36 mouse cellular contexts compared by ENCODE assay signal in the genomic region with DNA sequence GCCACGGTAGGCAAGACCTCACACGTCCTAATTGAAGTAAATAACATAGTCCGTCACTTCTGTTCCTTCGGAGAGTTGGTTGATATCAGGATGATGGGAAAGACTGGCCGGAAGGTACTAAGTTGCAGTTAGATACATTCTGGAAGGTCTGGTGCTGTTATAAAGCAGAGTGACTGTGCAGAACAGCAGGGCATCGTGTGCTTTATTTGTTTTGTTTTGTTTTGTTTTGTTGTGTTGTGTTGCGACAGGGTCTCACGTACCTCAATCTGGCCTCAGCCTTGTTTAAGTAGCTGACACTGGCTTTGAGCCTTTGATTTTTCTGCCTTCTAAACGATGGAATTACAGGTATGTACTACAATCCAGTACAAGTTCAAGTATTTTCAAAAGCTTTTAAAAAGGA. TPM values are rescaled to one million over a fixed set of nuclear protein-coding genes. Genes with fewer than 3 reads are reported as not detected.
"Had no signal": no experiment of that assay in that cellular context is flagged by ENCODE, and none has a peak within 500 bp of the region (broad histone marks: within the 10 kb centered on the region; RNA-seq: fewer than 3 reads in every experiment).

No protein-coding gene starts in this region.

- H3K36me3 ChIP-seq: heart, embryonic 10.5 days; heart, embryonic 12.5 days; heart, embryonic 13.5 days; heart, embryonic 15.5 days; hindbrain, embryonic 10.5 days; hindbrain, embryonic 12.5 days; hindbrain, embryonic 13.5 days; hindbrain, embryonic 15.5 days; intestine, embryonic 15.5 days; kidney, embryonic 15.5 days had no signal

- DNase-seq: heart, postnatal 36 days; heart, postnatal 4 days; layer of hippocampus, adult 9-11 months; layer of hippocampus, postnatal 36 days had no signal

- H3K4me3 ChIP-seq: heart, embryonic 10.5 days; heart, embryonic 12.5 days; heart, embryonic 13.5 days; heart, embryonic 15.5 days; hindbrain, embryonic 10.5 days; hindbrain, embryonic 12.5 days; hindbrain, embryonic 13.5 days; hindbrain, embryonic 15.5 days; intestine, embryonic 15.5 days; kidney, embryonic 15.5 days; layer of hippocampus, adult 2 months had no signal

- H3K9ac ChIP-seq: heart, embryonic 12.5 days; heart, embryonic 13.5 days; heart, embryonic 15.5 days; hindbrain, embryonic 12.5 days; hindbrain, embryonic 13.5 days; hindbrain, embryonic 14.5 days; hindbrain, embryonic 15.5 days; intestine, embryonic 15.5 days; kidney, embryonic 15.5 days had no signal

- H3K27me3 ChIP-seq: heart, embryonic 13.5 days; heart, embryonic 15.5 days; hindbrain, embryonic 12.5 days; hindbrain, embryonic 13.5 days; hindbrain, embryonic 15.5 days; intestine, embryonic 15.5 days; kidney, embryonic 15.5 days had no signal

- H3K9me3 ChIP-seq: heart, embryonic 10.5 days; heart, embryonic 12.5 days; heart, embryonic 13.5 days; heart, embryonic 15.5 days; hindbrain, embryonic 10.5 days; hindbrain, embryonic 12.5 days; hindbrain, embryonic 13.5 days; hindbrain, embryonic 15.5 days; intestine, embryonic 15.5 days; kidney, embryonic 15.5 days had no signal

- H3K4me2 ChIP-seq: heart, embryonic 11.5 days; heart, embryonic 12.5 days; heart, embryonic 13.5 days; heart, embryonic 15.5 days; hindbrain, embryonic 12.5 days; hindbrain, embryonic 13.5 days; hindbrain, embryonic 14.5 days; hindbrain, embryonic 15.5 days; intestine, embryonic 15.5 days; kidney, embryonic 15.5 days had no signal

- ATAC-seq: hindbrain, embryonic 16.5 days; hindbrain, postnatal 0 days; inflammation-experienced regulatory T-cells, adult 6 months; intestine, embryonic 15.5 days; intestine, embryonic 16.5 days; intestine, postnatal 0 days had no signal

- H3K4me1 ChIP-seq: heart, embryonic 10.5 days; heart, embryonic 12.5 days; heart, embryonic 13.5 days; heart, embryonic 15.5 days; hindbrain, embryonic 13.5 days; hindbrain, embryonic 15.5 days; intestine, embryonic 15.5 days had no signal

- H3K27ac ChIP-seq: heart, embryonic 10.5 days; heart, embryonic 13.5 days; heart, embryonic 15.5 days; hindbrain, embryonic 10.5 days; hindbrain, embryonic 12.5 days; hindbrain, embryonic 13.5 days; hindbrain, embryonic 14.5 days; hindbrain, embryonic 15.5 days; hindbrain, postnatal 0 days; intestine, embryonic 15.5 days; kidney, embryonic 15.5 days; kidney, postnatal 0 days; layer of hippocampus, adult 2 months had no signal

RNA-seq across cellular contexts. Expression of a gene that starts 26.0 kb away (rescaled TPM):
- total RNA-seq: heart, postnatal 10 days; heart, postnatal 25 days; heart, postnatal 36 days; heart, postnatal 4 days; hematopoietic stem cell, adult 5-6 weeks; hindbrain, postnatal 0 days; layer of hippocampus, adult 18-20 months; layer of hippocampus, adult 2 months; layer of hippocampus, adult 8-10 months; layer of hippocampus, postnatal 10 days; layer of hippocampus, postnatal 36 days; left cerebral cortex, adult 18-20 months had no signal
- polyA plus RNA-seq: heart, embryonic 10.5 days; heart, embryonic 12.5 days; heart, embryonic 13.5 days; heart, embryonic 16.5 days; hindbrain, embryonic 10.5 days; hindbrain, embryonic 11.5 days; hindbrain, embryonic 12.5 days; hindbrain, embryonic 14.5 days; hindbrain, embryonic 15.5 days; hindbrain, embryonic 16.5 days; inflammation-experienced regulatory T-cells, adult 6 months; intestine, embryonic 14.5 days; intestine, embryonic 15.5 days; intestine, embryonic 16.5 days; kidney, adult 2 months; kidney, embryonic 14.5 days; kidney, embryonic 15.5 days; large intestine, adult 2 months had no signal
